Mouse (Mus musculus) intestine, embryonic 15.5 days (tissue): Measurements from ENCODE around the gene Dnajc14. TPM values are rescaled to one million over a fixed set of nuclear protein-coding genes. Genes with fewer than 3 reads are reported as not detected.

ENCODE experiments used
- polyA plus RNA-seq: library from polyadenylated mRNA; unstranded; fragments of >200 nt; fragmentation: Nextera tagmentation; extraction: Ambion mirVana; gene quantifications from 2 replicates; pipeline ENCODE4 v1.2.1, GENCODE M21; 2015

Dnajc14 gene
- polyA plus RNA-seq, 1 experiment from 2014 or later, result 47.6 TPM

Other genes with a start within 250 kb of the Dnajc14 start
- 205 and 210 TPM in 2 replicates for gene Pa2g4, start 238.1 kb upstream of the Dnajc14 start, polyA plus RNA-seq
- 30.5 and 31.5 TPM in 2 replicates for gene Erbb3, start 214.4 kb upstream of the Dnajc14 start, polyA plus RNA-seq
- gene Rps26, start 177.3 kb upstream of the Dnajc14 start, polyA plus RNA-seq, result 693 and 768 TPM in 2 replicates
- gene Ikzf4, start 158.1 kb upstream of the Dnajc14 start, polyA plus RNA-seq, result 1.9 and 2.2 TPM in 2 replicates
- 11.9 and 12.1 TPM in 2 replicates for gene Suox, start 130.0 kb upstream of the Dnajc14 start, polyA plus RNA-seq
- 59.0 and 60.5 TPM in 2 replicates for gene Rab5b, start 107.8 kb upstream of the Dnajc14 start, polyA plus RNA-seq
- 1.0 and 1.1 TPM in 2 replicates for gene Pmel, start 99.9 kb upstream of the Dnajc14 start, polyA plus RNA-seq
- gene Cdk2, start 99.0 kb upstream of the Dnajc14 start, polyA plus RNA-seq, result 72.7 and 80.9 TPM in 2 replicates
- 7.1 and 7.4 TPM in 2 replicates for gene Dgka, start 59.2 kb upstream of the Dnajc14 start, polyA plus RNA-seq
- 32.9 and 34.1 TPM in 2 replicates for gene Pym1, start 56.2 kb upstream of the Dnajc14 start, polyA plus RNA-seq
- gene Mmp19, start 13.2 kb upstream of the Dnajc14 start, polyA plus RNA-seq, result 0.60 and 1.0 TPM in 2 replicates
- 11.2 and 12.7 TPM in 2 replicates for gene Tmem198b, start 308 bp downstream of the Dnajc14 start, polyA plus RNA-seq
- 186 and 201 TPM in 2 replicates for gene Sarnp, start 13.3 kb downstream of the Dnajc14 start, polyA plus RNA-seq
- 101 and 116 TPM in 2 replicates for gene Ormdl2, start 17.6 kb downstream of the Dnajc14 start, polyA plus RNA-seq
- 3.5 and 3.9 TPM in 2 replicates for gene Gdf11, start 87.7 kb downstream of the Dnajc14 start, polyA plus RNA-seq
- gene Cd63, start 96.9 kb downstream of the Dnajc14 start, polyA plus RNA-seq, result 708 and 725 TPM in 2 replicates
- gene Rdh5, start 118.8 kb downstream of the Dnajc14 start, polyA plus RNA-seq, result 11.7 and 12.0 TPM in 2 replicates
- gene Bloc1s1, start 120.0 kb downstream of the Dnajc14 start, polyA plus RNA-seq, result 194 and 203 TPM in 2 replicates
- gene Itga7, start 129.8 kb downstream of the Dnajc14 start, polyA plus RNA-seq, result 2.9 and 3.8 TPM in 2 replicates
- 12.0 and 12.3 TPM in 2 replicates for gene Mettl7b, start 156.9 kb downstream of the Dnajc14 start, polyA plus RNA-seq
- not detected in 2 replicates for gene Olfr9, start 185.4 kb downstream of the Dnajc14 start, polyA plus RNA-seq
- not detected in 2 replicates for gene Olfr763, start 206.7 kb downstream of the Dnajc14 start, polyA plus RNA-seq
- not detected in 2 replicates for gene Olfr764-ps1, start 235.8 kb downstream of the Dnajc14 start, polyA plus RNA-seq
- gene Olfr765, start 245.9 kb downstream of the Dnajc14 start, polyA plus RNA-seq, result not detected in 2 replicates